Mouse (Mus musculus) cerebellum, postnatal 14 days (tissue): Measurements from ENCODE around the gene Mvp.
A peak's percentile ranks its signal among the peaks of the same experiment; 100 is the strongest.

ENCODE experiments used
- DNase-seq, 2 experiments: peaks; one replicate each; pipeline ENCODE4 v3.0.0; 2021; ENCODE audit warnings: mixed read lengths in 2 of 2

Mvp gene

DNA sequence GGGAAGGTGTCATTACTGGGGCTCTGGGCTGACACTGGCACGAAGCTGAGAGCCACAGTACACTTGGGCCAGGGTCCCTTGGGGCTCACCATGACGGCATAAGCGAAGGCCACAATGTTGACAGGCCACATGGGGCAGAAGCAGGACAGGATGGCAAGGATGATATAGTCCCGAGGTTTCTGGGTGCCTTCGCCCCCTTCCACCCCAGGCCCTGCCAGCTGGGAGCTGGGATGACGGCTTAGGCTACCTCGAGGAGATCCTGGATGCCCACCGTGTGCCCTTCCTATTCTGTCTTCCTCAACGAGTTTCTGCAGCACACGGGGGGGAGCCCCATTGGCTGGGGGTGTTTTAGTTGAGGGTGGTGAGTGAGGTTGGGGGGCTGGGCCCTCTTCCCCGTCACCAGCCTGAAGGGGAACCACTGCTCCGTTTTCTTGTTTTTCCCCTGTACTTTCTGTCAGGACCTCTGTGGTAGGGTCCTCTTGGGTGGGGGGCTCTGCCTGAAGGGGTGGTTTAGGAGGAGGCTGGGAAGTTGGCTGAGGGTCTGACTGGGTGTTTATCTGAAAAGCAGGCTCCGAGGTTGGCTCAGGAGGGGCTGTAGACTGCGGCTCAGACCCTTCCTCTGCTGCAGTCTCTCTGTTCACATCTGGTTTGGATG is 5.0 kb upstream of the Mvp start:
- DNase-seq, result peak in 1 of 2 experiments; percentile 29

DNA sequence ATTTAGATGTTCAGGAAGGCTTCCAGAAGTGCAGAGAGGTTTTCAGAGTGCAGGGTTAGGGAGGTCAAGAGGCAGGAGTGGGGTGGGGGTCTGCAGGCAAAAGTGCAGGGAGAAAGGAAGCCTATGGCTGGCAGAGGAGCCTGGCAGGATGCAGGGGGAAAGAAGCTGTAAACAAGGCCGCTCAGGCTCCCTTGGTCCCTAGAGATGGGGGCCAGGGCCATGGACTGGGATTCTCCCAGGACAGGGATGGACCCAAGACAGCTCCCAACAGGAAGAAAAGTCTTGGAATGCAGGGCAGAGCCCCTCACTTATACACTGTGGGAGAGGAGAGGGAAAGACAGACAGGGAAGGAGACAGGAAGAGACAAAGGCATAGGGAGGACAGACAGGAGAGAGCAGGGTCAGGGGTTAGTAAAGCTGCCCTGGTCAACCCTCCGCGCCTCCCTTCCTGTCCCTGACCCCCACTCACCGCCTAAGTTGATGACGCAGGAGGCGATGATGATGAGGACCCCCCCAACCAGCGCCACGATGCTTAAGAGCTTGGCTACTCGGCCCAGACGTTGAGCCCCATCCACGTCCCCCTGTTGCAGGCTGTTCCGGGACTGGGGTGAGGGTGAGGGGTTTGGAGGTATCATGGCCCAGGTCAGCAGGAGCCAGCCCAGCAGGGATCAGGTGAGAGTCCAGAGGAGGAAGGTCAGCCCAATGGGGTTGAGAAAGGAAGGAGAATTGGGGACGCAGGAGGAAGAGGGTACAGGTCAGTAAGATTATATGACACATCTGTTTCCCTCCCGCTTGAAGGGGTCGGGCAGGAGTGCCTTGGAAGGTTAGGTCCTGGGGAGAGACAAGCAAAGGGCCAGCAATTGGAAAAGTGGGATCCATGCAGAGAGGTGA is 4.2 kb upstream of the Mvp start:
- peak in 1 of 2 experiments; percentile 25 for DNase-seq

DNA sequence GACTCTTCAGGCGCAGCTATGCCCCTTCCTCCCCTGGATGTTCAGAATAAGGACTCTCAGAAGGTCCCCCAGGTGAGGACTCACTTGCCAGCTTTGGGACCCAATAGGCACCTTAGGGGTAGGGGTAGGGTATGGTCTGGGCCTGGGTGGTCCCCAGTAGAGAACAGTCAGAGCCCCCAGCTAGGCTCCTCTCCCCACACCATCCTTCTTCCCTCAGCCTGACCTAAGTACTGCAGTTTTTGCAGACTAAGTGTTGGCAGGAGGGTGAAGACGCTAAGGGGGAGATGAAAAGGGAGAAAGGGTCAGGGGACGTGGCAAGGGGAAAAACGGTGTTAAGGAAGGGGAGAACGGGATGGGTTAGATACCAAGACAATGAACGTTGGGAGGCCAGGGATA is 3.5 kb upstream of the Mvp start:
- no peak for DNase-seq

DNA sequence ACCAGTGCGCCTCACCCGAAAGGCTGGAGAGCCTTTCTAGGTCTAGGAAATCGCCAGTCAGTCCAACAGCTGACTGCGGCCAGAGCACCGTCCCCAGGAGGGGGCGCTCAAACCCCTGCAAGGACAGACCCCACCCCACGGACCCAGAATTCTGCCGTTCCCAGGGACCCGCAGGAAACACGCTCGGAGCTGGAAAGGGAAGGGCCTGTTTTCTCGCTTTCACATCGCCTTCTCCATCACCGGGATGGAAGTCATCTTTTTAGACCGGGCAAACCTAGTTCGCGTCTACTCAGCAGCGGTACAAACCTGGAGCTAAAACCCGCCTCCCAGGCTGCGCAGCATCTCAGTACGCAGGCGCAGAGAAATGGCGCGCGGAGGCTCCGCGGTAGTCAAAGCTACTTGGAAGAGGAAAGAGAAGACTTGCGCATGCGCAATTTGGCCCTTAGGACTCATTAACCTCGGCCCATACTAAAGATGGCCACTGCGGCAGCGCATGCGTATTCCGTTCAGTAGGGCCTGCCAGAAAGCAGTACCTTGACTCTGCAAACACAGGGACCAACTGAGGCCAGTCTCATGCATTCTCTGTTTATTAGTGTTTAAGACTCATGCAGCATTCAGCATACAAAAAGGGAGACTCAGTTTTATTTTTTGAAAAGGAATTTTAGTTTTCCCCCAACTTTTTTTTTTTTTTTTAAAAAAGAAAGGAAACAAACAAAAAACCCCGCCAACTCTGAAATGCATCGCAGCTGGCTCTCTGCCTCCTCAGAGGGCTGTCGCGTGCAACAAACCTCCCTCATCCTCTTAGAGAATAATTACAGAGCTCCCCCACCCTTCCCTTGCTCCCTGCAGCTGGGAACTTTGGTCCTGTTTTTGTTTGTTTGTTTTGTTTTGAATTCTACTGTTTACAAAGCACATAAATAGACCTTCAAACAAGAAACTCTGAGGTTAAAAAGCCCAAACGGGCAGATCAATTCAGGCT is 2.8 kb upstream of the Mvp start, which contains the start of gene Pagr1a:
Gene Pagr1a, minus strand, starts transcription at position 382 of the 979 bp plus-strand sequence.
- peak; percentile 98 for DNase-seq

DNA sequence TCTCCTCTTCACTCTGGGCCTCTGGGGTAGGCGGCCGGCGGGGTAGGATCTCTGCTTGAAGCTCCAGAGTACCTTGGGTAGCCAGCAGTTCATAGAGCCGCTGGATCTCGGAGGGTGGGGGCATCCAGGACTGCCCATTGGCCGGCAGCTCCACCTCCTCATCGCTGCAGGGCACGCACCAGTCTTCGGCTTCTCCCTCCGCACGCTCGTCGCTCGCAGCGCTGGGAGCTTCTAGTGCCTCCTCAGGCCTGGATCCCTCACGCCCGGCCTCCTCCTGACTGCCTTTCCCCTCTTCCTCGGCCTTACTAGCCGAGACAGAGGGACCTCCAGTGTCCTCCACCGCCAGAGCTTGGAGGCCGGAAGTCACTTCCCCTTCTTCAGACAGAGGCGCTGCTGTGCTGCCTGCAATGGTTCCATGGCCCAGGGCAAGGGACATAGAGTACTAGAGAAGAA is 2.1 kb upstream of the Mvp start:
- peak in 1 of 2 experiments; percentile 73 for DNase-seq

DNA sequence TGATC is 1.9 kb upstream of the Mvp start, which contains the start of gene Pagr1b:
Gene Pagr1b, minus strand, starts transcription at position 4 of the 5 bp plus-strand sequence.
- no peak for DNase-seq

DNA sequence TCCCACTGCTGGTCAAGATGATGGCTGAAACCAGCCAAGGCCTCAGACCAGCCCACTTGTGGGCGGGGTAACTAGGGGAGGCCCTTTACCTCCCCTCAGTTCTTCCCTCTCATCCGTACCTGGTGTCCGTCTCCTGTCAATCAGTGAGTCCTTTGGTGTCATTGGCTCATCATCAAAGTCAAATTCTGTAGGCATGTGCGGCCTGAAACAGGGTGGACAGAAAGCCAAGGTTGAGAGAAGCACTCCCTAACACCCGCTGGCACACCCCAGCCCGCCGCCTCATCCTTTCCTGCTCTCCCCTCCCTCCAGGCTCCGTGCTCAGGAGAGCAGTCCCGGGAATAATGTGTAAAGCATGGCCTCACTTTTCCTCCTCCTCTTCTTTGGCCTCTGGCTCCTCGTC is 1.7 kb upstream of the Mvp start:
- DNase-seq, result peak; percentile 59 to 73

DNA sequence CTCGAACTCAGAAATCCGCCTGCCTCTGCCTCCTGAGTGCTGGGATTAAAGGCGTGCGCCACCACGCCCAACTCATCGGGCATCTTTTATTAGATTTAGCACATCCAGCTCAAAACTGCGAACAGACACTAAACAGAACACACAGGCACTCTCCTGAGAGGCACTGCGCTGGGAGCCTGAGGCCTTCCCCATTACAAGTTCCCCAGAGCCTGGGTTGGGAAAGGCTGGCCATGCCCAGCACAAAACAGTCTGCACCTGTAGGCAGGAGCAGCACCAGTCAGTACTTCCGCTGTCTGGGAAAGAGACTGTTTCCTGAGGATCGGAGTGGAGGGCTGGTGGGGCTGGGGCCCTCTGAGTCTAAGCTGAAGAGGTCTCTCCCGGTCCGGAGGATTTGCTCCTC is 572 bp upstream of the Mvp start:
- no peak for DNase-seq

DNA sequence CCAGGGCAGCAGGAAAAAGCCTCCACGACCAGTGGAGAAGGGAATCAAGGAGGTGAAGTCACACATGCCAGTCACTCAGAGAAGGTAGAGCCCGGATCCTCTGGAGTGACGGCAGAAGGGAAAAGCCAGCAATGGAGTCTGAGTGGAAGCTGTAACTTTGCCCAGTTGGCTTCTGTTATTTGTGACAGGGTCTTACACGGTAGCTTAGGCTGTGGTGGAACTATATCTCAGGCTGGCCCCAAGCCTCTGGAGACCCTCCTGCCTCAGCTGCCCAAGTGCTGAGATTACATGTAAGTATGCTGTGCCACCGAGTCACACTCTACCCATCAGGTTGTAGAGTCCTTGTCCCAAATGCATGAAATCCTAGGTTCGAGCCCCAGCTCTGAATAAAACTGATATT is 1.0 kb downstream of the Mvp start:
- DNase-seq, result no peak

DNA sequence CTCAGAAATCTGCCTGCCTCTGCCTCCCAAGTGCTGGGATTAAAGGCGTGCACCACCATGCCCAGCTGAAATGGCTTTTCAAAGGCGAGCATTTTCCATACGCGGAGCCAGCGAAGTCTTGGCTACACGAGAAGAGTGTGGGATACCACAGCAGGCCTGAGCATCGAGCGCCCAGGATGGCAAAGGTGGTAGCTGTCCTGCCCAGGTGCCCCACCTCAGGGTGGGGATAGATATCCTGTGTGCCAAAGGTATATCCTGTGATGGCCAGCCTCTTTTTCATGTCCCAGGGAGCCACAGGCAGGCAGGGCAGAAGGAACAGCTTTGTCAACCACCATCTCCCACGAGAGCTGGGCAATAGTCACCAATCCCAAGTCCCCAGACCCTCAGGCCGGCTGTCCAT is 1.6 kb downstream of the Mvp start:
- DNase-seq, result no peak

DNA sequence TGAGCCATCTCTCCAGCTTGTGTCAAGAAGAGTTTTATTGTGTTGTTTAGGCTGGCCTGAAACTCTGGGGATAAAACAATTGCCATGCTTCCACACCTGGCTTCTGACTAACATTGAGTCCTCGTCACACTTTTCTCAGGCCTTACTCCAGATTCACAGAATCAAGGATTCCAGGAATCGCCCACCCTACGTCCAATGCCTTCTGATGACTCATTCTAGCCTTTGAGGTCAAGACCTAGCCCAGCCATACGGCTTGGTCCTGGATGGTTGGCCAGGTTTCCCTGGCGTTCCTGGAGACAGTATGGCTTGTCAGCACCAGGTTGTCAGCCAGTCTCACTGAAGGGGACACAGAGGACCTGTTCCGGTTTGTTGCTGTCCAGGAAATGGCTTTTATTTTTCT is 2.0 kb downstream of the Mvp start:
- DNase-seq, result no peak

DNA sequence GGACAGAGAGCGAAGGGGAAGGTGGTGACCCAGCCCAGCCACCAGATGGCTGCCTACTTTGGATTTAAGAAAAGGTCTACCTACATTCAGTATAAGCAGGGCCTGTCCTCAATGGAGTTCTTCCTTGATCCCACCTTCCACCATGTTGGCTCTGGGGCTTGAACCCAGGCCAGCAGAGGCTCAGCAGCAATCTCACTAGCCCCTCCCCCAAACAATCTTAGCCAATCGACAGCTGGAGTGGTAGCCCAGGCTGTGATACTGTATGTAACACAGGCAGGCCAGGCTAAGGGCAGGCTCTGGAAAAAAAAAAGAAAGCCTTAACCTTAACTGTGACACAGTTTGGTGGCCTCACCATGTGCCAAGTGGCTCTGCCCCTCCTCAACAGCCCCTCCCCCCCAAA is 2.7 kb downstream of the Mvp start:
- DNase-seq, result peak in 1 of 2 experiments; percentile 44

DNA sequence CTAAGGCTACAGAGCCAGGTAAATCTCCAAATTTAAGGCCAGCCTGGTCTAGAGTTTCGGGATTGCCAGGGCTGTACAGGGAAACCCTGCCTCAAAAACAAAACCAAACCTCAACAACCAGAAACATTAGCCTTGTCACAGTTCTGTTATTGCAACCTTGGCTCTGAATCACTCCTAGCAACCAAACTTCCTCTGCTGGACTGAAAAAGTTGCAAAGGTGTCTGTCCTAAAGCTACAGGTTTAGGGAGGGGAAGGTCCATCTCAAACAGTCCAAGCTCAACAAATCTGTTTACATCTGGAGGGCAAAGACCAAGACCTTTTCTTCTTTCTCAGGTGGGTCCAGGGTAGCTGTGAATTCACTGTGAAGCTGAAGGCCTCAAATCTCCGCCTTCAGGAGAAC is 3.4 kb downstream of the Mvp start:
- no peak for DNase-seq

DNA sequence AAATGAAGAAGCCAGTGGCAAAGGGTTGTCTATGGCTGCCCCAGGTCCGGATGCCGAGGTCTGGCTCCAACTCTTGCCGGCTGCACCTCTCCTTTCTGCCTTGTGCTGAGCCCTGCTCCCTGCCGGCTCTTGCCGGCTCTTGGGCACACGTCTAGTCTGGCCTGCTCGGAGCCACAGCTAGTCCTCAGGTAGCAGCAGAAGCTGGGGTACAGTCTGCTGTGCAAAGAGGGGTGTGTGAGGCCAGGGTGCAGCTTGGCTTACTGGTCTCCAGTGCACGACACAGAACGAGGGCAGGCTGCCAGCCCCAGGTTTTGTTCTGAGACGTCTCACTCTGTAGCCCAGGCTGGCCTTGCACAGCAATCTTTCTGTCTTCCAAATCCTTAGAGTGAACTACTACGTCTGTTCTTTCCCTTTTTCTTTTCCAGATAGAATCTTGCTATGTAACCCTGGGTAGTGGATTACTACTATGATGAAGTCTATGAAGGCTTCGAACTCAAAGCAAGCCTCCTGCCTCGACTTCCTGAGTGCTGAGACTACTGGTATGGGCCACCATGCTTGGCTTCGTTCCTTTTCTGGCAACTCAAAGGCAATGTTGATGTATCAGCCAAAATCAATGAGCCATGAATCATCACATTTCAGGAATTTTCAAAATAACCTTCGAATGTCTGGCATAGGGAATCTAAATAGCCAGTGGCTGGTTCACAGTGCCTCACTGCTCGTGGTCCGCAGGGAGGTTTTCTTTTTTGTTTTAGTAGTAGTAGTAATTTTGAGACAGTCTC is 4.9 kb downstream of the Mvp start:
- peak; percentile 67 to 73 for DNase-seq

DNA sequence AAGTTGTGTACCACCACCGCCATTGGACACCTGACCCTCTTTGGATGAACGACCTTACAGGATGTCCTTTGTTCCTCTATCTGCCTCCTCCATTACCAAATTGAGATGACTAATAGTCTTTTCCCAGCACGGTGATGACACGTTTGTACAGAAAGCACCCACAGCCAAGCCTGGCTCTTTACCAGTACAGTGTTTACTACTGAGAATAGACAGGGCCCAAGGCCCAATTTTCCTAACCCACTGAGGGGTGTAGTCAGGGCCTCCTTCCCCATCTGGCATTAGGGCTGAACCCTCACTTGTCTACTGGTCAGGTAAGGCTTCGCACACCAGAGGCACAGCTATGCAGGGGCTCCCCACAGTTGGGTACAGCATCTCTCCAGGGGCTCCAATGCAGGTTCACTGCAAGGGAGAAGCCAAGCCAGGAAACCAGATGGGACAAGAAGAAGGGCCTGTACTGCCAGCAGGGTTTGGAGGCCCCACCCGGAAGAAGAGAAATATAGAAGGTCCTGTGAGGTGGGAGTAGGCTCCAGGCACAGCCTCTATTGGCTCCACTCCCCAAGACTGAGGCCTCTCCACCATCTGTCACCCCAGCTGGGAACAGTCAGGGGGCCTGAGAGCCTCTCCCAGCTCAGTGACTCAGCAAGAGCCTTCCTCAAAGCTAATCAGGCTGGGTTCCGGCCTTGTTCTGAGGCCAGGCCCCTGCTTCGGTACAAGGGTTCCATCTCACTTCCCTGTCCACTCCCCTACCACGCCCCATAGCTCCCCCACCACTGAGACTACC is 6.0 kb downstream of the Mvp start:
- DNase-seq, result peak; percentile 92 to 96

DNA sequence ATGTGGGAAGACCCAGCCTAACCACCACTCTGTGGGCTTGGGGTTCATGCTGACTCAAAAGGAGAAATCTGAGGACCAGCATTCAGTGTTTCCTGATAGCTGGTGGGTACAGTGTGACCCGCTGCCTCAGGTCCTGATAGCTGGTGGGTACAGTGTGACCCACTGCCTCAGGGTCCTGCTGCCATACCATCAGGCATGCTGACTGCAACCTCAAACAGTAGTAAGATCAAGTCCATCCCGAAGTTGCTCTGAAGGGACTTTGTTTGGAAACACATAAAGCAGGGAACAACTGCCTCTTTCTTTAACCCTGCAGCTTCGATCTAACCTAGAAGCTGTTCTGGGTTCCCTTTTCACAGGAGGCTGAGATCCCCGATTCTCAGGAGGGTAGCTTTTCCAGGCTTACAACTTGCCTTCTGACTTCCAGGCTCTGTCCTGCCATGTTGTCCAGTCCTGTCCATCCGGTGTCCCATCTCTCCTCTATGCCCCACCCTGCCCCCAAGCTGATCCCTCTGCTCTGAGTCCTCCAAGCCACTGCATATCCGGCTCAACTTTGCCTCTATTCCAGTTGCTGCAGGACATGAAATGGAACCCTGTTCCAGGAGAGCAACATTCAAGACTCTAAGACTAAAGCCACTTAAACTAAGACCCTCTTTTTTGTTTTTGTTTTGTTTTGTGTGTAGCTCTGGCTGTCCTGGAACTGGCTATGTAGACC is 7.0 kb downstream of the Mvp start:
- DNase-seq, result peak in 1 of 2 experiments; percentile 43

DNA sequence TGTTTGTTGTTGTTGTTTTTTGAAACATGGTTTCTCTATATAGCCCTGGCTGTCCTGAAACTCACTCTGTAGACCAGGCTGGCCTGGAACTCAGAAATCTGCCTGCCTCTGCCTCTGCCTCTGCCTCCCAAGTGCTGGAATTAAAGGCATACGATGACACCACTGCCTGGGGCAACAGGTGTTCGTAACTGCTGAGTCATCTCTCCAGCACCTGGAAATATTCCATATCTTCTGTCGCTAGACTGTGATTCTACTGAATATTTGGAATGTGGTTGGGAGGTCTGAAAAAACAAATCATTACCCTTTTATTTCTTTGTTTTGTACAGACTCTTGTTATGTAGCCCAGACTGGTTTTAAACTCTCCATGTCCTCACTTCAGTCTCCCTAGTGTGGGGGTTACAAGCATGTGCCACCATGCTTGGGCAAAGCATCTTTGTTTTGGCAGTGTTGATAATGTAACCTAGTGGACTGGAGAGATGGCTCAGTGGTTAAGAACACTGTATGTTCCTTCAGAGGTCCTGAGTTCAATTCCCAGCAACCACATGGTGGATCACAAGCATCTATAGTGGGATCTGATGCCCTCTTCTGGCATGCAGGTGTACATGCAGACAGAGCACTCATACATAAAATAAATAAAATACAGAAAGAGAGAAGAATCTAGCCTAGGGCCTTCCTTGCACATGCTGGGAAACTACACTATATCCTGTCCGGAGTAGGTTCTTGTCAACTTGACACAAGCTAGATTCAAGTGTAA is 10.1 kb downstream of the Mvp start:
- DNase-seq, result no peak

DNA sequence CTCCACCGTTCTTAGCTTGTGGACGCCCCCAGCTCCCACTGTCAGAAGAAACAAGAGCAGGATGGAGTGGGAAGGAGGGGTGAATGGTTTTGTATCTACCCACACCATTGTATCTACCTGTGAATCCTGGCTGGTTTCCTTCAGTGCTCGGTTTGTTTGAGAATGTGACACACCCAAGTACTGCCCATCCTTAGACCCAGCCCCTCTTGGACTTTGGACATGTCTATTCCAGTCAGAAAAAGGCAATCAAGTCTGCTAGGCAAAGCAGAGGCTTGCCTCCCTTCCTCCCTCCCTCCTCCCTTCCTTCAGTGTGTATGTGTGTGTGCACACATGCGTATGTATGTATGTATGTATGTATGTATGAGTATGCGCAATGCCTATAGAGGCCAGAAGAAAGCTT is 10.8 kb downstream of the Mvp start:
- DNase-seq, result no peak

DNA sequence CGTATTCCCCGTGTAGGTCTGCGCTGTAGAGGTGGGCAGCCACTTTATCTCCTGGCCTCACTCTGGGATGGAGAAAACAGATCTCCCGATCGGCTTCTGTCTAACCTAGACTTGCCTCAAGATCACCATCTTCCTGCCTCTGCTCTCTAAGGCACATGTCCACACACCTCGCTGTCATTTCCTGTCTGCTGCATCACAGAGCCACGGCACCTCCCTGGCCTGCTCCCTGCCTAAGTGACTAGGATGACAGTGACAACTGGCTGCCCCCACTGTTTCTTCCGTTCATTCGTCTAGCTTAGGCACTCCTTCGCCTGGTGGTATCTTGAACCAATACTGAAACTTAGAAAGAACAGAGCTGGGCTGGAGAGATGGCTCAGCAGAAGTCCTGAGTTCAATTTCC is 14.9 kb downstream of the Mvp start:
- no peak for DNase-seq

DNA sequence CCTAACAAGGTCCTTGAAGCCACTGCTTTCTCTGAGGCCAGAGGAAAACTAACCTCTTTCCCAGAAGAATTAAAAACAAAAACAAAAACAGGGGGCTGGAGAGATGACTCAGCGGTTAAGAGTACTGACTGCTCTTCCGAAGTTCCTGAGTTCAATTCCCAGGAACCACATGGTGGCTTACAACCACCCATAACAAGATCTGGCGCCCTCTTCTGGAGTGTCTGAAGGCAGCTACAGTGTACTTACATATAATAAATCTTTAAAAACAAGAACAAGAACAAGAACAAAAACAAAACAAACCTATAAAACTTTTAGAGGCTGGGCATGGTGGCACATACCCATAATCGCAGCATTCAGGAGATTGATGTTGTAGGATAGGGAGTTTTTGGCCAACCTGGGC is 18.0 kb downstream of the Mvp start:
- no peak for DNase-seq

DNA sequence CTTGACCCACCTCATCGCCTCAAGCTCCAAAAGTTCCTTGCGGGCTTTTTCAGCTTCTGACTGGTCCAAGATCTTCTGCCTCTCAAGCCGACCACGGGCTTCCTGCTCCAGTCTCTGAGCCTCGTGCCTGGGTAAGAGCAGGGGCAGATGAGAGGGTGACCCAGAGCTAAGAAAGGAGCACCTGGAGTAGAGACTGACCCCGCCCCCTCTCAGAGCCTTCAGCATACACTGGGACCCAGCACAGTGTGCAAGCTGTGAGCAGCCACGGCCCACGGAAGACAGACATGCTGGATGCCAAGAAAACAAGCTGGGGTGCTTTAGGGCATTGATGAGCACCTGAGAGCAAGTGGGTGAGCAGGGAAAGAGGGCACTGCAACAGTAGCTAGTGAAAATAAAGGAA is 25.6 kb downstream of the Mvp start:
- no peak for DNase-seq
